Mouse (Mus musculus): Measurements from ENCODE around the gene 4930502E18Rik.
"Not testable (repeated sequence)": the region's sequence is repeated elsewhere in the genome, so short reads cannot be mapped to it uniquely, and the experiment has no call there.

DNA sequence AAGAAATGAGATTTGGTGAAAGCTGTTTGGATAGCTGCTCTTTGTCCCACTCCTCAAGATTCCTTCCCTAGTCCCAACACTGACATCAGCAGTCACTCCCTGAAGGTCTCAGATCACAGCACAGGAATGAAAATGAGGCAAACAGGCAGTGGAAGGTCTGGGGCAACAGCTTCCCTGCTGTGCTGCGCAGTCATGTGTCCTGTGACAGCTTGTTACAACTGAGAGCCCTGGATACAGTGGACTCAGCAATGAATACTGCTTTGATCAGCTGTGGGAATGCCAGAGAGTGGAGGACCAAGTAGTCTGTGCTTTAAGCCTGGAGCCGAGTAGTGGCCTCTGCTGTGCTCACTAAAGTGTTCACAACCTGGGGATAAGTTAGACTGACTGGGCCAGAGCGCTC is 42.0 kb upstream of the 4930502E18Rik start:
- not testable (repeated sequence) for TF ChIP-seq POLR2A (IDR thresholded peaks at IDR 0.05; ENCODE audit: control insufficient read depth, extremely low read depth, insufficient read depth, low read length, poor library complexity); CTCF (IDR thresholded peaks at IDR 0.05; ENCODE audit: borderline replicate concordance, control insufficient read depth, extremely low read depth, insufficient read depth, low read length, poor library complexity)
